Mouse (Mus musculus) hindbrain, postnatal 0 days (tissue): ENCODE data around the gene Tubgcp6. TPM values are rescaled to one million over a fixed set of nuclear protein-coding genes. Genes with fewer than 3 reads are reported as not detected.

Source experiments
- ATAC-seq: fragments of 200-750 bp; cut with Nextera tagmentation; 2 replicates; pipeline ENCODE4 v1.8.0; 2017; ENCODE audit warnings: mild to moderate bottlenecking, moderate TSS enrichment, moderate library complexity
- DNase-seq: peaks from one replicate; pipeline ENCODE4 v3.0.0-alpha.2; 2015; ENCODE audit warnings: low spot score
- H3K27ac ChIP-seq: fragments of 300-500 bp; sonication (generic); 2 replicates; pipeline ENCODE4 v1.5.1; 2014; ENCODE audit warnings: mild to moderate bottlenecking
- H3K27me3 ChIP-seq: fragments of 300-500 bp; sonication (generic); 2 replicates; pipeline ENCODE4 v1.6.1; 2014; ENCODE audit warnings: low read length, mixed read lengths; ENCODE audit not compliant: insufficient read depth
- H3K36me3 ChIP-seq: fragments of 300-500 bp; sonication (generic); 2 replicates; pipeline ENCODE4 v1.6.1; 2014; ENCODE audit warnings: low read length, mixed read lengths; ENCODE audit not compliant: insufficient read depth
- H3K4me1 ChIP-seq: fragments of 300-500 bp; sonication (generic); 2 replicates; pipeline ENCODE4 v1.6.1; 2014; ENCODE audit warnings: antibody characterized with exemption, low read length, mixed read lengths; ENCODE audit not compliant: insufficient read depth
- H3K4me2 ChIP-seq: fragments of 300-500 bp; sonication (generic); 2 replicates; pipeline ENCODE4 v1.6.1; 2014; ENCODE audit warnings: low read depth, mild to moderate bottlenecking, low read length, moderate library complexity, mixed read lengths
- H3K4me3 ChIP-seq: fragments of 300-500 bp; sonication (generic); 2 replicates; pipeline ENCODE4 v1.5.1; 2014; ENCODE audit warnings: low read length
- H3K9ac ChIP-seq: fragments of 300-500 bp; sonication (generic); replicated peaks from 2 replicates; pipeline ENCODE4 v1.6.1; 2014; ENCODE audit warnings: mild to moderate bottlenecking, low read length, moderate library complexity, mixed read lengths
- H3K9me3 ChIP-seq: fragments of 300-500 bp; sonication (generic); 2 replicates; pipeline ENCODE4 v1.6.1; 2016; ENCODE audit warnings: low read length, mixed read lengths
- CTCF ChIP-seq: IDR thresholded peaks from 2 replicates; pipeline ENCODE4 v1.5.1; 2016; ENCODE audit warnings: antibody characterized with exemption, control low read depth, low read depth
- whole genome bisulfite sequencing: fragments of 180-500 bp; shearing (Covaris S2); extraction: QIAGEN DNeasy Blood & Tissue Kit; methylation state at CpG from one replicate; pipeline ENCODE4 v1.1.7; 2014; 5-methylcytosine and 5-hydroxymethylcytosine counted together
- polyA plus RNA-seq: library from polyadenylated mRNA; unstranded; fragments of >200 nt; fragmentation: Nextera tagmentation; extraction: Ambion mirVana; gene quantifications from 2 replicates; pipeline ENCODE4 v1.2.1, GENCODE M21; 2015
- total RNA-seq: library from RNA; depleted of rRNA; stranded (reverse); fragments of >200 nt; gene quantifications from 2 replicates; pipeline ENCODE4 v1.2.3, GENCODE M21; 2014

Tubgcp6 gene
- total and polyA plus RNA-seq, 2 experiments from 2014 or later, result 10.6 to 54.7 TPM

- Histone ChIP-seq H3K9me3 (no peaks in the 10 kb centered on the region), H3K27ac (peak overlapping the region; percentile 76; the same call in 1 of the 2 replicates), H3K4me3 (peak overlapping the region; percentile 58), H3K4me2 (peak overlapping the region; percentile 78), H3K27me3 (no peaks in the 10 kb centered on the region), H3K36me3 (no peaks in the 10 kb centered on the region), H3K4me1 (peaks cover 16% of the 10 kb centered on the region), H3K9ac (peak overlapping the region; percentile 63; the same call in 1 of the 2 replicates)
- no peak for ATAC-seq
- DNase-seq, result no peak
- 81% methylated on average over 8 of the region's 8 CpGs for WGBS
- no peak for TF ChIP-seq CTCF
Observed at GRCm38 (mm10) chr15:89127364-89127940, 4.5 kb upstream of the Tubgcp6 start.

GRCm38 (mm10) chr15:89126622-89127021 is 3.7 kb upstream of the Tubgcp6 start:
- WGBS, result 86% methylated on average over 8 of the region's 8 CpGs
- no peak for DNase-seq
- Histone ChIP-seq H3K27me3 (no peaks in the 10 kb centered on the region), H3K27ac (no peak overlapping the region), H3K9me3 (no peaks in the 10 kb centered on the region), H3K36me3 (no peaks in the 10 kb centered on the region), H3K4me1 (peaks cover 23% of the 10 kb centered on the region), H3K9ac (no peak overlapping the region), H3K4me3 (no peak overlapping the region), H3K4me2 (no peak overlapping the region)
- no peak for ATAC-seq
- no peak for TF ChIP-seq CTCF

- no peaks in the 10 kb centered on the region for H3K36me3 ChIP-seq
- no peak overlapping the region for H3K4me3 ChIP-seq
- ATAC-seq (no peak), DNase-seq (no peak)
- H3K27me3 ChIP-seq, result no peaks in the 10 kb centered on the region
- TF ChIP-seq CTCF, result no peak
- H3K4me1 ChIP-seq, result peaks cover 33% of the 10 kb centered on the region
- 98% methylated on average over 9 of the region's 9 CpGs for WGBS
- no peaks in the 10 kb centered on the region for H3K9me3 ChIP-seq
- no peak overlapping the region for H3K9ac ChIP-seq
- H3K4me2 ChIP-seq, result no peak overlapping the region
- no peak overlapping the region for H3K27ac ChIP-seq
Observed at GRCm38 (mm10) chr15:89125351-89125750, 2.4 kb upstream of the Tubgcp6 start.

- no peak overlapping the region for H3K4me3 ChIP-seq
- no peaks in the 10 kb centered on the region for H3K9me3 ChIP-seq
- no peak for DNase-seq
- no peaks in the 10 kb centered on the region for H3K36me3 ChIP-seq
- no peaks in the 10 kb centered on the region for H3K27me3 ChIP-seq
- H3K9ac ChIP-seq, result peak overlapping the region; percentile 83; the same call in 1 of the 2 replicates
- WGBS, result 91% methylated on average over 3 of the region's 3 CpGs
- no peak for ATAC-seq
- peaks cover 33% of the 10 kb centered on the region for H3K4me1 ChIP-seq
- H3K27ac ChIP-seq, result peak overlapping the region; percentile 93; the same call in 1 of the 2 replicates
- H3K4me2 ChIP-seq, result no peak overlapping the region
- TF ChIP-seq CTCF, result no peak
Observed at GRCm38 (mm10) chr15:89124312-89124711, 1.4 kb upstream of the Tubgcp6 start.

GRCm38 (mm10) chr15:89123595-89123994 is 683 bp upstream of the Tubgcp6 start:
- Histone ChIP-seq H3K4me1 (peaks cover 29% of the 10 kb centered on the region), H3K36me3 (no peaks in the 10 kb centered on the region), H3K9me3 (no peaks in the 10 kb centered on the region), H3K27ac (peak overlapping the region; percentile 93), H3K9ac (peak overlapping the region; percentile 83), H3K27me3 (no peaks in the 10 kb centered on the region), H3K4me2 (peak overlapping the region; percentile 85), H3K4me3 (peak overlapping the region; percentile 69)
- DNase-seq, result peak; percentile 74
- peak; percentile 34; the same call in 1 of the 2 replicates for ATAC-seq
- WGBS, result 30% methylated on average over 11 of the region's 11 CpGs
- TF ChIP-seq CTCF, result peak; percentile 62

- no peak for ATAC-seq
- DNase-seq, result no peak
- Histone ChIP-seq H3K4me2 (no peak overlapping the region), H3K4me1 (peaks cover 17% of the 10 kb centered on the region), H3K4me3 (no peak overlapping the region), H3K9me3 (no peaks in the 10 kb centered on the region), H3K27me3 (no peaks in the 10 kb centered on the region), H3K36me3 (peaks cover 16% of the 10 kb centered on the region), H3K9ac (no peak overlapping the region), H3K27ac (no peak overlapping the region)
- TF ChIP-seq CTCF, result peak; percentile 56
Observed at GRCm38 (mm10) chr15:89118007-89118406, 4.9 kb downstream of the Tubgcp6 start.

- no peak overlapping the region for H3K27ac ChIP-seq
- H3K27me3 ChIP-seq, result no peaks in the 10 kb centered on the region
- no peaks in the 10 kb centered on the region for H3K4me1 ChIP-seq
- no peaks in the 10 kb centered on the region for H3K9me3 ChIP-seq
- no peak for TF ChIP-seq CTCF
- WGBS, result 71% methylated on average over 9 of the region's 9 CpGs
- H3K9ac ChIP-seq, result no peak overlapping the region
- H3K4me3 ChIP-seq, result no peak overlapping the region
- H3K4me2 ChIP-seq, result no peak overlapping the region
- DNase-seq (no peak), ATAC-seq (no peak)
- peaks cover 62% of the 10 kb centered on the region for H3K36me3 ChIP-seq
Observed at GRCm38 (mm10) chr15:89110147-89110546, 12.8 kb downstream of the Tubgcp6 start.
